Comparison of ENCODE assay signal across 17 mouse cellular contexts in genomic region chr1:186373386-186373785, GRCm38 (mm10).
DNase-seq lines count a peak whose midpoint lies in the region; ATAC-seq and TF ChIP-seq lines count a peak whose summit lies in the region.
"Had no signal": no experiment of that assay in that cellular context is flagged by ENCODE, and none has a peak within 500 bp of the region (broad histone marks: within the 10 kb centered on the region; RNA-seq: fewer than 3 reads in every experiment).

No protein-coding gene starts in this region.

- H3K27me3 ChIP-seq in midbrain, embryonic 11.5 days (ENCODE audit: control insufficient read depth, insufficient read depth, low read length), result no peaks in the 10 kb centered on the region
- H3K27me3 ChIP-seq in midbrain, embryonic 13.5 days, result no peaks in the 10 kb centered on the region
- H3K27me3 ChIP-seq in limb, embryonic 10.5 days (ENCODE audit: low read depth, poor library complexity, severe bottlenecking), result no peaks in the 10 kb centered on the region
- H3K27me3 ChIP-seq: forebrain, embryonic 15.5 days; heart, embryonic 12.5 days had no signal

- H3K4me2 ChIP-seq in midbrain, embryonic 11.5 days, result no peak overlapping the region
- H3K4me2 ChIP-seq in midbrain, embryonic 13.5 days (replicated peaks), result no peak overlapping the region
- H3K4me2 ChIP-seq: forebrain, embryonic 15.5 days; heart, embryonic 12.5 days had no signal

- H3K27ac ChIP-seq in midbrain, embryonic 11.5 days (ENCODE audit: low read depth, low read length), result no peak overlapping the region
- H3K27ac ChIP-seq in midbrain, embryonic 13.5 days, result no peak overlapping the region
- H3K27ac ChIP-seq in limb, embryonic 10.5 days, result peak overlapping the region; percentile 19; the same call in 1 of the 2 replicates
- H3K27ac ChIP-seq: forebrain, embryonic 15.5 days; hindbrain, postnatal 0 days had no signal

- H3K9ac ChIP-seq in midbrain, embryonic 11.5 days (ENCODE audit: low read length), result no peak overlapping the region
- no peak overlapping the region for H3K9ac ChIP-seq in midbrain, embryonic 13.5 days (replicated peaks)
- H3K9ac ChIP-seq: forebrain, embryonic 15.5 days; heart, embryonic 12.5 days had no signal

- TF ChIP-seq POLR2A in brain, embryonic 14.5 days (IDR thresholded peaks at IDR 0.05; ENCODE audit: borderline replicate concordance, extremely low read depth, insufficient read depth, insufficient read length, poor library complexity, severe bottlenecking), result no peak

- TF ChIP-seq CTCF in brain, embryonic 14.5 days (IDR thresholded peaks at IDR 0.05; ENCODE audit: borderline replicate concordance, extremely low read depth, insufficient read depth, insufficient read length), result no peak

- no peaks in the 10 kb centered on the region for H3K9me3 ChIP-seq in midbrain, embryonic 11.5 days (ENCODE audit: control insufficient read depth, low read length)
- no peaks in the 10 kb centered on the region; the same call in 1 of the 2 replicates for H3K9me3 ChIP-seq in midbrain, embryonic 13.5 days
- H3K9me3 ChIP-seq in limb, embryonic 10.5 days (replicated peaks), result no peaks in the 10 kb centered on the region
- H3K9me3 ChIP-seq: forebrain, embryonic 15.5 days had no signal

- H3K36me3 ChIP-seq in midbrain, embryonic 11.5 days (ENCODE audit: control insufficient read depth, insufficient read depth, low read length), result no peaks in the 10 kb centered on the region
- no peaks in the 10 kb centered on the region for H3K36me3 ChIP-seq in midbrain, embryonic 13.5 days
- no peaks in the 10 kb centered on the region for H3K36me3 ChIP-seq in limb, embryonic 10.5 days
- H3K36me3 ChIP-seq: forebrain, embryonic 15.5 days; heart, embryonic 12.5 days had no signal

- peak; percentile 36; the same call in 1 of the 2 replicates for ATAC-seq in midbrain, embryonic 11.5 days (ENCODE audit: low FRiP score)
- no peak for ATAC-seq in midbrain, embryonic 13.5 days
- ATAC-seq: forebrain, embryonic 15.5 days; hindbrain, postnatal 0 days had no signal

- no peak overlapping the region for H3K4me3 ChIP-seq in midbrain, embryonic 11.5 days (ENCODE audit: low read depth, low read length)
- no peak overlapping the region for H3K4me3 ChIP-seq in midbrain, embryonic 13.5 days (replicated peaks)
- H3K4me3 ChIP-seq in limb, embryonic 10.5 days, result no peak overlapping the region
- H3K4me3 ChIP-seq: forebrain, embryonic 15.5 days; heart, embryonic 12.5 days had no signal

- peak; percentile 86 for DNase-seq in midbrain, embryonic 11.5 days (ENCODE audit: low spot score, missing footprints)
- peak; percentile 37 for DNase-seq in MN1 (ENCODE audit: low spot score)
- DNase-seq in brain, embryonic 14.5 days (ENCODE audit: low read depth), result peak; percentile 36
- DNase-seq in limb, embryonic 10.5 days (ENCODE audit: low spot score), result peak; percentile 24
- no peak for DNase-seq in lung, postnatal 10 days
- no peak for DNase-seq in spleen, adult 18-20 months
- DNase-seq: adrenal gland, adult 8-10 months; adrenal gland, postnatal 36 days; cerebellum, adult 11 months; cerebellum, adult 8-10 months; cerebellum, postnatal 14 days; embryo, embryonic 11 days; gastrocnemius, postnatal 14 days had no signal

- WGBS in midbrain, embryonic 11.5 days, result 30% methylated on average over 4 of the region's 4 CpGs
- WGBS in midbrain, embryonic 13.5 days, result 19% methylated on average over 4 of the region's 4 CpGs
- 72% methylated on average over 4 of the region's 4 CpGs for WGBS in limb, embryonic 10.5 days

- H3K4me1 ChIP-seq in midbrain, embryonic 11.5 days (ENCODE audit: control insufficient read depth, insufficient read depth, low read length), result peaks cover 2% of the 10 kb centered on the region; the same call in 1 of the 2 replicates
- H3K4me1 ChIP-seq in midbrain, embryonic 13.5 days (replicated peaks), result peaks cover 10% of the 10 kb centered on the region; the same call in 1 of the 2 replicates
- peaks cover 5% of the 10 kb centered on the region; the same call in 1 of the 2 replicates for H3K4me1 ChIP-seq in limb, embryonic 10.5 days
- H3K4me1 ChIP-seq: forebrain, embryonic 15.5 days had no signal

Comparison
In these comparisons a context has a peak if more than half of its experiments do, and no peak if none do; other contexts are left out.
1. DNase-seq: peak in midbrain, embryonic 11.5 days (single experiment), MN1 (single experiment), brain, embryonic 14.5 days (single experiment) and limb, embryonic 10.5 days (single experiment); none in lung, postnatal 10 days (single experiment) and spleen, adult 18-20 months (0 of 2).